Mouse (Mus musculus) lung, postnatal 10 days (tissue): ENCODE data around the gene Wdr12.
A peak's percentile ranks its signal among the peaks of the same experiment; 100 is the strongest.
"Not testable (repeated sequence)": the region's sequence is repeated elsewhere in the genome, so short reads cannot be mapped to it uniquely, and the experiment has no call there.

Source experiments
- DNase-seq: peaks from one replicate; pipeline ENCODE4 v3.0.0; 2021

The Wdr12 gene

DNA sequence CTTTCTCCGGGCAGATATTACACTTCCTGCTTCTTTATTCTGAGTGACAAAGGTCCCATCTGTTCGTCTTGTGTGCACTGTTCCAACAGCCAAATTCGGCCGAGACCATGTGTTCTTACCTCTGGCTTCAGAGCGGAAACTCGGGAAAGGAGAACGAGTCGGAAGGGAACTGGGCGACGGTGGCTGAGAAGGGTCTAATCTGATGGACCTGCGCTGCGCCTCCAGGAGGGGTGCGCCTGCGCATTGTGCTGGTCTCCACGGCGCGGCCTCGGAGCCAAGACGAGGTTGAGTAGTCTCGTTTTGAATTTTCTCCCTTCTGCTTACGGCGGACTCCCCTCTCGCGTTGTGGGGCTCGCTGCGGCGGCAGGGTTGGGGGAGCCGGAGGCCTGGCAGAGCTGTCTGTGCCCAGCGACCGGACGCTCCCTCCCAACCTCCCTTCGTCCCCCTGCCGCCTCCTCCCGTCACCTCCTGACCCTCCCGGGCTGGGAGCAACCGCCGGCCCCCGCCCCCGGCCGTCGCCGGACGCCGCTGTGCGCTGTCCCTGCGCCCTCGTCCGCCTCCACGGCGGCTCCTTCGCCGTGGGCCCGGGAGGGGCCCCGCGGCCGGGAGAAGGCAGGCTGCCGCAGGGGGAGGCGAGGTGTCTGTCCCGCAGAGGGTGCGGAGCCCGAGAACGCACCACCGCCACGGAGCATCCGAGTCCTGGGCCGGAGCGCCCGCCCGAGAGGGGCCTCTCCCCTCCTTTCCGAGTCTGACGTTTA lies at the start of gene Wdr12, which contains the start of gene Carf:
TSS of gene Wdr12 (minus strand) at position 622 of the 758 bp plus-strand sequence.
TSS of gene Carf (plus strand) at position 224 of the 758 bp plus-strand sequence.
- peak; percentile 97 for DNase-seq

DNA sequence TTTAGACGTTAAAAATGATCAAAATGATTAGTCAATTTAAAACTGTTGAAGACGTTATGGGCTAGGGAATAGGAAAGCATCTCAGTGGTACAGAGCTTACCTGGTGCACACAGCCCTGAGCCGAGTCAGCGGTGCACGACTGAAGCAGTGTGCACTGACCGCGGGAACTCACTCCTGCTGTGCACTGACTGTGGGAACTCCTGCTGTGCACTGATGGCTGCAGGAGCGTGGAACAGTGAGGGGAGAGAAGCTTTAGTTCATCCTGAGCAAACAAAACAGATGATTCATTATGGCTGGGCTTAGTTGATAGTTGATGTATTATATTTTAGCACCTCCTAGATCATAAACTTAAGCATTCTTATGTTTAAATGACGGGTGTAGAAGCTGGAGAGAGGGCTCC lies 38.9 kb upstream of the Wdr12 start:
- no peak for DNase-seq

DNA sequence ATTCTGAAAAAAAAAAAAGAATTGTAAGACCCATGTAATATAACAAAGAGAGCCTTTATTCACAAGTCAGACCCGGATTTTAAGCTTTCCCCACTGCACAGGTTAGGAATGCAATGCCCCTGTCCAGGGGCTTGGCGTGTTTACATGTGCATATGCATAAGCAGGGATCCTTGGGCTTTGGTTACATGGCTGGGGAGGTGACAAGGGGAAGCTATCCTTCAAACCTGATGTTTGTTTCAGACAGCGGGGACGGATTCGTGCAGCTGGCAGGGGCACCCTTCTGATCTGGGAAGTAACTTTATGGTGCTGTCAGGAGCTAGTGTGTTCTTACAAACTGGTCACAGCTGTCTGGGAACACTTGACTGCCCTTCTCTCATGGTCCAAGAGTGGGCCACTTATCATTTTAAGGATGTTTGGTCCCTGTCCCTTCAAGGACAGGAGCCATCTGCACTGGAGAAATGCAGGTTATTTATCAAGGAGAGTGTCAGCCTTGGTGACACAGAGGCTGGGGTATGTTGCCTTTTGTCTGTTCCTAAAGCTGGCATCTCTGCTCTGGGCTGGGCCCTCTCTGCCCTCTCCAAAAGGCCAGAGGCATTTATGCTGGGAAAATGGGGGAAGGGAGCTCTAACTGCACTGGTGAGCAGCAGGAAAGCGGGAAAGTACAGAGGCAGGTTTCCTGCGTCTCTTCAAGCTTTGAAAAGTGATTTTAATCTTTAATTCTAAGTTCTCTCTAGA lies 19.4 kb upstream of the Wdr12 start:
- DNase-seq: no peak

DNA sequence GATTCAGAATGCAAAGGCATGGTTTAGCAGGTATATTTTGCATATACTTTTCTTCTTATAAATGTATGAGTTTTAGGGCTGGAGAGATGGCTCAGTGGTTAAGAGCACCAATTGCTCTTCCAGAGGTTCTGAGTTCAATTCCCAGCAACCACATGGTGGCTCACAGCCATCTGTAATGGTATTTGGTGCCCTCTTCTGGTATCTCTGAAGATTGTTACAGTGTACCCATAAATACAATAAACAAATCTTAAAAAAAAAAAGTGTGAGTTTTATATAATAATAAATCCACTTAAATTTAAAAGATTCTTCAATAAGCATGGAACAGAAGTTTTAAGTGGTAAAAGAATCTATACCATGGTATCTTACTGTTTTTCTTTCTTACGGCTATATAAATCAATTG lies 6.1 kb upstream of the Wdr12 start:
- DNase-seq: no peak

DNA sequence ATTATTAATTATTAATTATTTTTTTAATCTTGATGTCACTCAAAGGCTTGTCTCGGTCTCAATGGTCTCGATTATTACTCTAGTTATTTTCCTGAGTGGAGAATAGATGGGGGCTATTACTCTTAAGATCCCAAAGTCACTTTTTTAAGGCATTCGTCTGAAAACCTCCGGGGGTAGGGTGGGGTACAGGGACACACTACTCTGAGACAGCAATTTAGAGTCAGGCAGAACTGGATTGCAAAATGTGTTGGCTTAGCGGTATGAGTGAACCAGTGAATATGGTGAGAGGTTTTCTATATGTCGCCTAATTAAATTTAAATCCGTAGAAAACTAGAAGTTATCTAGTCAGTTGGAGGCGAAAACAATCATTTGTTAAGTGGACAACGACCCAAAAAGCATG lies 394 bp upstream of the Wdr12 start:
- DNase-seq: peak; percentile 6

DNA sequence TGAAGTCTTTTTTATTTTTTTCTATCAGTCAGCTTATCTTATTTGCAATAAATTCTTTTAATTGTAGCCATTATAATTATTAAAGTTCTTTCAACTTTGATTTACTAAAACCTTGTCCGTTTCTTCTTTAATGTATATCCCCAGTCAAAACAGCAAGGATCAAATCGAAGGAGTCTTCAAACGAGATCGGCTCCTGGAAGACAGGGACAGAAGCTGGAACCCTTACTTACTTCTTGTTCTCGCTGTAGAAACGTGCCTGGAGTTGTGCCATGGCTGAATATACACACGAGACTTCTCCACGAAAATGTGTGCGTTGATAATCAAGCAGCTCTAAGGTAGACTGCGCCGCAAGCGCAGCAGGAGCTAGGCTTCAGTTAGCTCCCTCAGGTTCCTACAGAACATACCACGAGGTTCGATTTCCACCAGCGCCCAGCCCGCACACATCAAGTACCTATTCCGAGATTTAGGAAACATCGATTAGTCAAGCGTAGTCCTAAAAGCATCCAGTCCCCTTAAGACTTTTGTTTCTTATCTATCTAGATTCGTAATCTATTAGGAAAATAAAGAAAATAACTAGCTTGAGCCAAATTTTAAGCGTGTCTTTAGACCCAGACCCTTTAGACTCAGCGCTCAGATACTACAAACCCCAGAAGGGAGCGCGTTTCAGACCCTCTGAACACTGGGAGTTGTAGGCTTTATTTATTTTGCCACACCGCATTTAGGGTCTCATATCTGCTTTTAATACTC lies 995 bp downstream of the Wdr12 start:
- peak; percentile 69 for DNase-seq

DNA sequence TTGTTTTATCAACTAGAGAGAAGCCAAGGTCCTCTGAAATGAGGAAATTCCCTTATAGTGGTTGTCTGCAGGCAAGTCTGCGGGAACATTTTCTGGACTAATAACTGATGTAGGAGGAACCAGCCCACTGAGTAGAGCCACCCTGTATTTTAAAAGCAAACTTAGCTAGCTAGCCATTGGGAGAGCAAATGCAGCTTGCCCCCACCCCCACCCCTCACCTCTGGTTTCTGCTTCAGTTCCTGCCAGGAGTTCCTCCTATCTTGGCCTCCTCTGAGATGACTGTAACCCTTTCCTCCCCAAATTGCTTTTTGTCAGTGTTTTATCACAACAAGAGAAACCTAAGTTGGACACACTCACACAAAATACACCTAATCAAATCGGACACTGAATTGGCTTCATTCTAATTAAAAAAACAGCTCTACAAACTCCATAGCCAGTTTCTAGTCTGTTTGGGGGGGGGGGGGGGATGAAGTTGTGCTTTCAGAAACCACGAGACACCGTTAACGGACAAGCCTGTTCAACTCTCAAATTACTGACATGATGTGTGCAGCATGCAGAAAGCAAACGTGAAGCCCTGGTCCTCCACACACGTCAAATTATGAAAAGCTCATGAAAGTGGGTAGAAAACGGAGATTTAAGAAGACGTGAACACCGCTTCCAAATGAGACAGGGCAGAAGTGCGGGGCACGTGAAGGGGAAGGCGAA lies 1.7 kb downstream of the Wdr12 start:
- DNase-seq: no peak

DNA sequence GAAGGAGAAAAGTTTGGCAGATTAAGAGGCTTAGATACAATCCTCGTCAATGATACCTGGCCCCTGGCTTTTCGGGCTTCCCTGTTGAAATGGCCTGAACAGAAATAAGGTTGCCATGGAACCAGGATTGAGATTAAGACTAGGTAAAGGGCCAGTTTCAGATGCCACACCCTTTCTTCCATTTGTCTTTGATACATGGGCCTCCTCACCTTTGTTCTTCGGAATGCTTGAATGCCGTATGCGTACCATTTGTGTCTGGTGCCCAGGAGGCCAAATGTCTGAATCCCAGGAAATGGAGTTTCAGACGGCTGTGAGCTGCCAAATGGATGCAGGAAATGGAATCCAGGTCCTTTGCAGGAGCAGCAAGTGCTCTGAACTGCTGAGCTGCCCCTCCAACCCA lies 22.0 kb downstream of the Wdr12 start:
- no peak for DNase-seq

DNA sequence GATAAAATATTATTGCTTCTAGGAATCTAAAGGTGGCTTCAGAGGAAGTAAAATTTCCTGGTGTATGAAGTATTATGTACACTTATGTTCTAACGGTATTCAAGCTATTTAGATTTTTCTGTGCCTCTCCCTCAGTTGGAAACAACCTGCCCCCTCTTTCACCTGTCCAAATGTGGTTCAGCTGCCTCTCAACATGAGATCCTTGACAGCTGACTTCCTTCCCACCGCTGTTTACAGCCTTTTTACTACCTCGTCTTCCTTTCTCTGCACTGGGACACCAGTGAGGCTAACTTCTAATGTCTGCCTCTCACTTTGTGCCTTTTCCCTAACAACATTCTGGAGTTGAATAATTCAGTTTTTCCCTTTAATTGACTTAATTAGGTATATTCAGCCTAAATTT lies 22.9 kb downstream of the Wdr12 start:
- no peak for DNase-seq

DNA sequence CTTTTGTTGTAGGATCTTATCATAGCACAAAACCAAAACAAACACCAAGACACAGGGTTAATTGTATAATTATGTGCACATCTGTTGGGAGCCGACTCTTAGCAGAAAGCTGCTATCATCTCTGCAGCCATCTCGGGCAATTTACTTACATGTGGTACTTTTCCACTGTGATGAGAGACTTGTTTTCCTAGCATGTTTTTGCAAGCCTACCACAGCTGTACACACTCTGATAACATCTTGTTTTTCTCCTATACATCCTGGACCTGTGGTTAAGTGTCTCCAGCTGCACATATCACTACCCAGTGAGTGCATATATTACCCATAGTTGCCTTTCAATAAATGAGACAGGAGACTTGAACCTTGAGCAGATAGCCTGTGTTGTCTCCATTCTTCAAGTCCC lies 23.5 kb downstream of the Wdr12 start:
- no peak for DNase-seq

DNA sequence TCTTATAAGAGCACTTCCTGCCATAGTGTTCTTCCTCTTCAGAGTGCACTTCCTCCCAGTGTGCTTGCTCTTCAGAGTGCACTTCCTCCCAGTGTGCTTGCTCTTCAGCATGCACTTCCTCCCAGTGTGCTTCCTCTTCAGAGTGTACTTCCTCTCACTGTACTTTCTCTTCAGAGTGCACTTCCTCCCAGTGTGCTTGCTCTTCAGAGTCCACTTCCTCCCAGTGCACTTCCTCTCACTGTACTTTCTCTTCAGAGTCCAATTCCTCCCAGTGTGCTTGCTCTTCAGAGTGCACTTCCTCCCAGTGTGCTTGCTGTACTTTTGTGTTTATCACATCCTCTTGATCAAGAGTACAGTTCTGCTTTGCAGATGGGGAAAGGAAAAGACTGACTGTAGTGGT lies 27.7 kb downstream of the Wdr12 start:
- DNase-seq: not testable (repeated sequence)

DNA sequence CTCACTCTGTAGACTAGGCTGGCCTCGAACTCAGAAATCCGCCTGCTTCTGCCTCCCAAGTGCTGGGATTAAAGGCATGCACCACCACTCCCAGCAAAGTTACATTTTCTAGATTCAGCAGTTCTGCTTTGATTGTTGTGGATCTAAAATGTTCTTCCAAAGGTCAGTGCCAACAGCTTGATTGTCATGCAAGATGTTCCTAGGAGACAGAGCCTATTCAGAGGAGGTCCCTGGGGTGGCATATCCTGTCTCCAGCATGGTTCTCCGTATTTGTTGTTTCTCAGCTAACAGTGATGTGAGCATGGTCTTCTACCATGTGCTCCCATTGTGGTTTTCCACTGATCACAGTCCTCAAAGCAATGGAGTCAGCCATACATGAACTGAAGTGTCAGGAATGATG lies 42.1 kb downstream of the Wdr12 start:
- DNase-seq: no peak

DNA sequence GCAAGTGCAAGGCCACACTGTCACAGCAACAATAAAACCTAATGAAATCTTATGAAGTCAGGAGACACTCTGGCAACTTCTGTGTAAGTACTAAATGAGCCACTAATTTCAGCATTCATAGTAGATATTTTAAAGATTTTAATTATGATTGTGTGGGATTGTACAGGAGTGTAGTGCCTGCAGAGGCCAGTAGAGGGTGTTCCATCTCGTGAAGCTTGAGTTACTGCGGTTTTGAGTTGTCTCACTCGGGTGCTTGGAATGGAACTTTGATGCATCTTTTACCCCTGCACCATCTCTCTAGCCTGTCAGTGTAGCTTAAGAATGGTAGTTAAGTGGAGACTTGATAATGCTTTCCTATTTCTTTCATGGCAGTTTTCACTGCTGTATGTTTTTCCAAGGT lies 43.8 kb downstream of the Wdr12 start:
- no peak for DNase-seq

DNA sequence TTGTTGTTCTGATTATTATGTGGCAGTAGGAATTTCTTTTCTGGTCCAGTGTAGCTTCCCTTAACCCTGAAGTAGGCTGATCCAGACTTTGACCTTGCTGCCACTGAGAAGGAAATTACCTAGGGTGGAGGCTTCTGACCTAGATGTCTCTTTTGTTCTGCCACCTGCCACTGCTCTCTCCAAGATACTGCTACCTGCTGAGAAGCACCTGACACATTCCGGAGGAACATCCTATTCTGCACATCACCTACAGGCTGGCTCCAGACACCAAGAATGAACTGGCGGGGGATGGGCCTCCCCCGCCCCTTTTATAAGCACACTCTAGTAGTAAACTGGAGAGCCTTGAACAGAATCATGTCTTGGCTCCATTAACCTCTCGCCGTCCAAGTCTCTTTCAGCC lies 51.0 kb downstream of the Wdr12 start:
- DNase-seq: not testable (repeated sequence)

DNA sequence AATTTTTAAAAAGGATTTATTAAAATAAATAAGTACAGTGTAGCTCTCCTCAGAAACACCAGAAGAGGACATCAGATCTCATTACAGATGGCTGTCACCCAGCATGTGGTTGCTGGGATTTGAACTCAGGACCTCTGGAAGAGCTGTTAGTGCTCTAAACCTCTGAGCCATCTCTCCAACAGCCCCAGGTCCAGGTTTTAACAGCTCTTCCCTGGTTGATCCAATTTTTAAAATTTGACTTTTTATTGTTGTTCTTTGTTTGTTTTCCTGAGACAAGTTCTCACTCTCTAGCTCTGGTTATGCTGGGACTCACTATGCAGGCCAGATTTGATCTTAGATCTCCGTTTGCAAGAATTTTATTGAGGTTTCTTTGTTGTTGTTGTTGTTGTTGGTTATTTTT lies 53.9 kb downstream of the Wdr12 start:
- no peak for DNase-seq

DNA sequence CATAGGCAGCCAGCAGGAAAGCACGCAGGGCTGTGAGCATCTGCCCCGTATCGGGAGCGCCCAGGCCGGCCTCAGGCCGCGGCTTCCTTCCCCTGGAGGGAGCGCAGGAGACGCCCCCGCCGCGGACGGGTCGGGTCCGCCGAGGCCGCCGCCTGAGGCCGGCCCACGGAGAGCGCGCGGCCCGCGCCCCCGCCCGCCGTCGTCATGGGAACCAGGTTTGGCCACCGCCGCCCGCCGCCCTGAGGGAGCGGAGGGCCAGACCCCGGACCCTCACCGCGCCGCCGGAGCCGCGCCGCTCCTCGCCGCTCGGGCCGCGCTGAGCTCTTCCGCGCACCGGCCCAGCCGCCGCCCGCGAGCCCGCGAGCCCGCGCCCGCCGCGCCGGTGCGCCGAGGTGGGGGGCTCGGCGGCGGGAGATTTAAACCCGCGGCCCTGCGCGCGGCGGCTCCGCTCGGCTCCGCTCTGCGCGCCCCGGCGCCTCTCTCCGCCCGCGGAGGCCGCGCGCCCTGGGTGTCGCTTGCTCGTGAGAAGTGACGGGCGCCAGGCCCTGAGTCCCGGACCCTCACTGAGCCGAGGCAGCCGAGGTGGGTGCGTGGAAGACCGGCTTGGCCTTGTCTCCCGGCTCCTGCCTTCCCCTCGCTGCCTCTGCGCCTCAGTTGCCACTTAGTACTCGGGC lies 55.5 kb downstream of the Wdr12 start, which contains the start of gene Ica1l:
TSS of gene Ica1l (minus strand) at position 389 of the 674 bp plus-strand sequence.
- DNase-seq: peak; percentile 72

DNA sequence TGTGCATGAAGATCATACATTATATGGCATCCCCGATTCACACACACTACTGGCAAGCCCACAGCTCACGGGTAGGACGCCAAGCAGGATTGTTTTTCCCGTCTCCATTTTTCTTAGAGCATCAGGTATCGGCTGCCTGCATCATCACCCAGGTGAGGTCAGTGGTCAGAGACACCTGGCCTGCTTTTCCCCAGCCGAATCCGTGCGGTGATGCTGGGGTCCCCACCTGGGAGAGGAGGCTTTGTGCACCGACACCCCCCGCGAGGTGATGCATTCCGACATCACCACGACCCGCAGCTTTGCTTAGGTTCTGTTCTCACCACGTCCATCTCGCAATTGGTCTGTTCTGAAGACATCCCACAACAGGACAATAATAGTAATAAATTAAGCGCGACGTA lies 56.0 kb downstream of the Wdr12 start:
- DNase-seq: no peak

DNA sequence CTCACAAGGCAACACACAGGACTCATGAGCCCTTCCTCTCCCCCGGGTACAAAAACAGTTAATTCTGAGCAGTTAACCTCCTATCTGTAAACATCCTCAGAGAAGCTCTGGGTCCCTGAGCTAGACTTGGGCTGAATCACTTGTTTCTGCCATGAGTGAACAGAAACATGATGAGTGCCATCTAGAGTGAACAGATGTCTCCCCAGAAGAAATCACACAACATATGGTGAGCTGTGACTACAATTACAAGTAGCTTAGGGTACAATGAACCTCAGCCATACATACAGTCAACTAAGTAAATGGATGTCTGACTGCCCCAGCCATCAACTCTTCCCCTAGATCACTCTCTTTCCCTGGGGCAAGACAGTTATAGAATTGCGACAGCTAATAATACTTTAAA lies 63.4 kb downstream of the Wdr12 start:
- no peak for DNase-seq
